Mouse (Mus musculus): ENCODE results near the gene Efcc1. TPM values are rescaled to one million over a fixed set of nuclear protein-coding genes. Genes with fewer than 3 reads are reported as not detected.

Gene Efcc1
- polyA plus RNA-seq, 1 experiment, result 0.36 TPM

DNA sequence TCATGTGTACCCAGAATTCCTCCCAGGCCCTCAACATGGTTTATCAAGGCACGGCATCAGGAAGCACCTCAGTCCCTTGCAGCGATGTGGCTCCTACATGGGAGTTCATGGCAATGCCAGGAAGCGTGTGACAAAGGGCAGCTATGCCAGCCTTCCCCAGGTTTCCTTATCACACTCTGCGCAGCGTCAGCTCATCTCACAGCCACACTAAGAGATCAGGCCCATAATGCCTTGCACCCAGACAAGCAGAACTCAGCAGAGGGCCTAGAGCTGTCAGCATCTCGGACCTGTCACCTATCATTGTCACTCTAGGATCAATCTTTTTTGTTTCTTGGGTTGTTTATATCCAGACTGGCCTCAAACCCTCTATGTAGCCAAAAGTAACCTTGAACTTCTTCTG lies 68.9 kb downstream of the Efcc1 start:
- H3K27ac ChIP-seq (replicated peaks; ENCODE audit: low read depth, low read length), result no peak overlapping the region
- no peak overlapping the region for H3K4me3 ChIP-seq (ENCODE audit: insufficient read depth, low read depth, low read length)
- H3K4me1 ChIP-seq (ENCODE audit: control insufficient read depth, insufficient read depth, insufficient read length, low read length), result peaks cover 12% of the 10 kb centered on the region

DNA sequence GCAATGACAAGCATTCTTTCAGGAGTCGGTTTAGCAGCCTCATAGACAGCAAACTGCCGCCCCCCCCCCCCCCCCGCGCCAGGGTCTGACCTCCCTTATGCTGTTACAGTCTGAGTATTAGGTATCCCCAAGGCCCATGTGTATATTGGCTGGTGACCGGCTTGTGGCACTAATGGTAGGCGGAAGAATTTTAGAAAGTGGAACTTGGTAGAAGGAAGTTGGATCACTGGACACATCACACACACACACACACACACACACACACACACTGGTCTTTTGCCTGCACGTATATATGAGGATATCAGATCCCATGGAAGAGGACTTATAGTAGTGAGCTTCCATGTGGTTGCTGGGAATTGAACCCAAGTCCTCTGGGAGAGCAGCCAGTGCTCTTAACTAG lies 71.8 kb downstream of the Efcc1 start:
- no peak overlapping the region for H3K27ac ChIP-seq (replicated peaks; ENCODE audit: low read depth, low read length)
- H3K4me3 ChIP-seq (ENCODE audit: insufficient read depth, low read depth, low read length), result no peak overlapping the region
- H3K4me1 ChIP-seq (ENCODE audit: control insufficient read depth, insufficient read depth, insufficient read length, low read length), result peaks cover 19% of the 10 kb centered on the region

DNA sequence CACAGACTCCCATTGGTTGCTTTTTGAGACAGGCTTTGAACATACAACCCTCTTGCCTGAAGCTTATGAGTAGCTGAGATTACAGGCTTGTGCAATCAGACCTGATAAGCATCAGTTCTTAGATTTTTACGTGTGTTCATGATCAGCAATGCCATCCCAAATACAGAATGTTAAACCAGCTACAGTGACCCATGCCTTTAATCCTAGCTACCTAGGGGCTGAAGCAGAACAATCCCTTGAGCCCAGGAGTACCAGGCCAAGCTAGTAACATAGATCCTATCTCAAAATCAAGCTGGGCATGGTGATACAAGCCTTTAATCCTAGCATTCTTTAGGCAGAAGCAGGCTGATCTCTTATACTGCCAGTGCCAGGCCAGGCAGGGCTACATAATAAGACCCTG lies 73.4 kb downstream of the Efcc1 start:
- Histone ChIP-seq H3K4me1 (ENCODE audit: control insufficient read depth, insufficient read depth, insufficient read length, low read length) (peaks cover 10% of the 10 kb centered on the region), H3K4me3 (ENCODE audit: insufficient read depth, low read depth, low read length) (no peak overlapping the region), H3K27ac (replicated peaks; ENCODE audit: low read depth, low read length) (no peak overlapping the region)

DNA sequence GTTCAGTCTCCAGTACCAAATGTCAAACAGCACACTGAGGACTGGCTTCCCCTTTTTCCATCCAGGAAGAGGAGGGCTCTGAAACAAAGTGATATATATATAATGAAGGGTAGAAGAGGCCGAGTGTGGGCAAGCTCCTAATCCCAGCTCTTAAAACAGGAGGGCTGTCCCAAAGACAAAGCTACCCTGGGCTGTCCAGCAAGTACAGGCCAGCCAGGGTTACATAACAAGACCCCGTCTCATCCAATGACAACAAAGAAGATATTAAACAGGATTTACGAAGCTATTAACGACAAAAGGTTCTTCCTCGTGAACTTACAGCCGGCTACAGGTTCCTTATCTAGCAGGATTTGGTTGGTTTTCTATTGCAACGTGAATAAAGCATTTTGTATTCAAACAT lies 74.2 kb downstream of the Efcc1 start:
- H3K4me3 ChIP-seq (ENCODE audit: insufficient read depth, low read depth, low read length), result no peak overlapping the region
- H3K27ac ChIP-seq (replicated peaks; ENCODE audit: low read depth, low read length), result no peak overlapping the region
- peaks cover 13% of the 10 kb centered on the region for H3K4me1 ChIP-seq (ENCODE audit: control insufficient read depth, insufficient read depth, insufficient read length, low read length)

DNA sequence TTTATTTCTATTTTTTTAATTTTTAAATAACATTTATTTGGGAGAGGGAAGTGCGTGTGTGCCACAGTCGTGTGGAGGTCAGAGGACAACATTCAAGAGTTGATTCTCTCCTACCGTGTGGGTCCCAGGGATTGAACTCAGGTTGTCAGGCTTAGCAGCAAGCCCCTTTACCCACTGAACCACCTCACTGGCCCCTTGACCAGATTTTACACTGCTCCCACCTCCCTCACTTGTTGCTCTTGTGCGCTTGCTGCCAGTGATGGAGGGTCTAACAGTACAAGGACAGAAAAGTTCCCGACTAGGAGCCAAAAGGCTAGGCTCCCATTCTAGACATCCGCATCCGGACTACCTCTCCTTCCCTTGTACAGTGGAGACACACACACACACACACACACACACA lies 74.8 kb downstream of the Efcc1 start:
- H3K27ac ChIP-seq (replicated peaks; ENCODE audit: low read depth, low read length), result 0 out of 2 replicates have a peak overlapping the region, but pooled peaks have one; percentile 17
- H3K4me1 ChIP-seq (ENCODE audit: control insufficient read depth, insufficient read depth, insufficient read length, low read length), result peaks cover 15% of the 10 kb centered on the region

More for the DNA sequence above, 74.8 kb downstream of the Efcc1 start:
- no peak overlapping the region for H3K4me3 ChIP-seq (ENCODE audit: insufficient read depth, low read depth, low read length)

Other genes starting within 250 kb of the Efcc1 start
- gene Arhgap25, start 197.6 kb upstream of the Efcc1 start, polyA plus RNA-seq (2012; ENCODE audit: insufficient read depth, insufficient read length, missing spikeins), result 1.5 and 2.3 TPM in 2 replicates
- 0.24 TPM in 1 of 2 replicates, not detected in the other for gene Prokr1, start 140.1 kb upstream of the Efcc1 start, polyA plus RNA-seq (2012; ENCODE audit: insufficient read depth, insufficient read length, missing spikeins)
- gene Aplf, start 58.7 kb upstream of the Efcc1 start, polyA plus RNA-seq (2012; ENCODE audit: insufficient read depth, insufficient read length, missing spikeins), result 1.7 and 2.6 TPM in 2 replicates
- not detected in 2 replicates for gene Gp9, start 47.2 kb downstream of the Efcc1 start, polyA plus RNA-seq (2012; ENCODE audit: insufficient read depth, insufficient read length, missing spikeins)
- gene Rab43, start 81.3 kb downstream of the Efcc1 start, polyA plus RNA-seq (2012; ENCODE audit: insufficient read depth, insufficient read length, missing spikeins), result 4.7 and 16.0 TPM in 2 replicates
- not detected in 2 replicates for gene Gm45140, start 104.9 kb downstream of the Efcc1 start, polyA plus RNA-seq (2012; ENCODE audit: insufficient read depth, insufficient read length, missing spikeins)
- gene Isy1, start 107.9 kb downstream of the Efcc1 start, polyA plus RNA-seq (2012; ENCODE audit: insufficient read depth, insufficient read length, missing spikeins), result 21.0 and 31.7 TPM in 2 replicates
- 367 and 450 TPM in 2 replicates for gene Cnbp, start 120.2 kb downstream of the Efcc1 start, polyA plus RNA-seq (2012; ENCODE audit: insufficient read depth, insufficient read length, missing spikeins)
- gene Copg1, start 156.9 kb downstream of the Efcc1 start, polyA plus RNA-seq (2012; ENCODE audit: insufficient read depth, insufficient read length, missing spikeins), result 40.1 and 45.5 TPM in 2 replicates
- gene Hmces, start 183.1 kb downstream of the Efcc1 start, polyA plus RNA-seq (2012; ENCODE audit: insufficient read depth, insufficient read length, missing spikeins), result 7.9 and 15.3 TPM in 2 replicates